Mouse (Mus musculus): ENCODE results near the gene LTO1.

DNA sequence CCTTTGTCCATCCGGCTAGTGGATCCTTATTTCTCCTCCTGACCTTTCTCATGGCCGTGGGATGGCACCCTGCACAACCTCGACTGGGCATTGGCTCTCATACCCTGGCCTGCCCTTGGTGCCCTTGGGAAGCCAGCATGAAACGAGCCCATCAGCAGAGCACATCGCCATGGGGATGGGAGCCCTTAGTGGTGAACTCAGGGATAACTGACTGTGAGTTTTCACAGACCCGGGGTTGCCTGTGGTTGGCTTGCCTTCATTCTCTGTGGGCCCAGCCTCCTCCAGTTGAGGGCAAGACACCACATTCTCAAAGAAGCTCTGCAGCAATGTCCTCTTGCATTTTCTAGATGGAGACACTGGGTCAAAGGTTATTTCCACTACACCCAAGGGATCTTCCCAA is 22.6 kb upstream of the LTO1 start:
- TF ChIP-seq CTCF (conservative IDR thresholded peaks at IDR 0.05; ENCODE audit: insufficient read depth, insufficient read length, low read depth, low read length), result no peak
- TF ChIP-seq POLR2A (IDR thresholded peaks at IDR 0.05; ENCODE audit: low read depth, low read length), result no peak
